Mouse (Mus musculus) kidney, adult 2 months (tissue): Measurements from ENCODE around the gene Ncor2.

Experiments used
- CTCF ChIP-seq: fragments of 200-500 bp; conservative IDR thresholded peaks from 2 replicates; pipeline ENCODE4 v1.5.1; 2011; ENCODE audit warnings: low read depth, mild to moderate bottlenecking, control low read depth, low read length, moderate library complexity, mixed read lengths; ENCODE audit not compliant: insufficient read depth, insufficient read length
- POLR2A ChIP-seq: fragments of 200-500 bp; IDR thresholded peaks from one replicate; pipeline ENCODE4 v1.6.1; 2011; ENCODE audit warnings: low read depth, low read length, control low read depth

DNA sequence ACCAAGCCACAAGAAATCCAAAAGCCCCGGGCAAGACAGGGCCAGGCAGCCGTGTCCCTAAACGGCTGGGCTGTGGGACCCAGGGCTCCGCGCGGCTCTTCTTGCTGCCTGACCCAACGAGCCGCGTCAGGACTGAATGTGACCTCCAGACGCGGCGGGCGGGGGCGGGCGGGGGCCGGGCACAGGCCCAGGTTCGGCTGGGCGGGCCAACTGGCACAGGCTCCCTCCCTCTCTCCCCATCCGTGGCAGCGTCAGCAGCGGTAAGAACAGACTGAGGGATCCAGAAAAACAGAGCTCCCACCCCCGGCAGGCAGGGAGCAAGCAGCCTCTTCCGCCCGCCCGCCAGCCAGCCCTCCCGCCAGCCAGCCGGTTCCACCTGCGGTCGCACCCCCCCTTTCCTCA, 120.8 kb downstream of the Ncor2 start:
- no peak for TF ChIP-seq POLR2A
- TF ChIP-seq CTCF = no peak
